Mouse (Mus musculus) activated CD4-positive, CD25-positive, alpha-beta regulatory T cell, adult 9 weeks (primary cell): ENCODE measurements around the gene Gk. TPM values are rescaled to one million over a fixed set of nuclear protein-coding genes. Genes with fewer than 3 reads are reported as not detected.

Experiments used
- polyA plus RNA-seq: library from polyadenylated mRNA; unstranded; fragments of 100-300 nt; shearing (Covaris generic); gene quantifications from one replicate; pipeline ENCODE4 v1.2.1, GENCODE M21; 2017

Gene Gk
- 3.5 TPM for polyA plus RNA-seq

GRCm38 (mm10) chrX:85776544-85777087, at the start of gene Gk:
TSS of gene Gk (minus strand) at chrX:85776819.

Other genes starting within 250 kb of the Gk start
- gene Tab3, start 202.8 kb downstream of the Gk start, polyA plus RNA-seq, result 3.3 TPM
- 2.4 TPM for gene 5430427O19Rik, start 93.5 kb upstream of the Gk start, polyA plus RNA-seq